Mouse (Mus musculus) forebrain, embryonic 16.5 days (tissue): ENCODE data around the gene Tmem120b. TPM values are rescaled to one million over a fixed set of nuclear protein-coding genes. Genes with fewer than 3 reads are reported as not detected.
A peak's percentile ranks its signal among the peaks of the same experiment; 100 is the strongest.

Experiments
- ATAC-seq: fragments of 200-750 bp; cut with Nextera tagmentation; 2 replicates; pipeline ENCODE4 v1.8.0; 2017; ENCODE audit warnings: mild to moderate bottlenecking, moderate library complexity
- H3K27ac ChIP-seq: fragments of 300-500 bp; sonication (generic); 2 replicates; pipeline ENCODE4 v1.5.1; 2014; ENCODE audit warnings: low read length, control low read depth
- H3K27me3 ChIP-seq: fragments of 300-500 bp; sonication (generic); replicated peaks from 2 replicates; pipeline ENCODE4 v1.6.1; 2014; ENCODE audit warnings: low read length; ENCODE audit not compliant: control insufficient read depth, insufficient read depth
- H3K36me3 ChIP-seq: fragments of 300-500 bp; sonication (generic); 2 replicates; pipeline ENCODE4 v1.6.1; 2014; ENCODE audit not compliant: control insufficient read depth, insufficient read depth
- H3K4me1 ChIP-seq: fragments of 300-500 bp; sonication (generic); replicated peaks from 2 replicates; pipeline ENCODE4 v1.6.1; 2014; ENCODE audit warnings: low read length; ENCODE audit not compliant: control insufficient read depth, insufficient read depth
- H3K4me2 ChIP-seq: fragments of 300-500 bp; sonication (generic); 2 replicates; pipeline ENCODE4 v1.6.1; 2014; ENCODE audit warnings: mild to moderate bottlenecking, low read length, control low read depth
- H3K4me3 ChIP-seq: fragments of 300-500 bp; sonication (generic); replicated peaks from 2 replicates; pipeline ENCODE4 v1.5.1; 2014; ENCODE audit warnings: mild to moderate bottlenecking, low read length, control low read depth
- H3K9ac ChIP-seq: fragments of 300-500 bp; sonication (generic); replicated peaks from 2 replicates; pipeline ENCODE4 v1.6.1; 2014; ENCODE audit warnings: low read depth, low read length, control low read depth
- H3K9me3 ChIP-seq: fragments of 300-500 bp; sonication (generic); 2 replicates; pipeline ENCODE4 v1.6.1; 2016; ENCODE audit warnings: low read length; ENCODE audit not compliant: control insufficient read depth
- WGBS: fragments of 180-500 bp; shearing (Covaris S2); extraction: QIAGEN DNeasy Blood & Tissue Kit; methylation state at CpG from one replicate; pipeline ENCODE4 v1.1.7; 2014; 5-methylcytosine and 5-hydroxymethylcytosine counted together
- polyA plus RNA-seq: library from polyadenylated mRNA; unstranded; fragments of >200 nt; fragmentation: Nextera tagmentation; extraction: Ambion mirVana; gene quantifications from 2 replicates; pipeline ENCODE4 v1.2.1, GENCODE M21; 2015

Gene Tmem120b
- polyA plus RNA-seq, 1 experiment from 2014 or later, result 19.3 TPM

GRCm38 (mm10) chr5:123139722-123140627 lies 71.8 kb downstream of the Tmem120b start:
- Histone ChIP-seq H3K4me3 (peak overlapping the region; percentile 63), H3K4me2 (peak overlapping the region; percentile 99), H3K36me3 (no peaks in the 10 kb centered on the region), H3K27ac (peak overlapping the region; percentile 100), H3K27me3 (no peaks in the 10 kb centered on the region), H3K4me1 (peaks cover 44% of the 10 kb centered on the region), H3K9me3 (no peaks in the 10 kb centered on the region), H3K9ac (peak overlapping the region; percentile 98)
- WGBS, result under 1% methylated on average over 28 of the region's 28 CpGs
- no peak for ATAC-seq

GRCm38 (mm10) chr5:123140694-123141554 lies 72.7 kb downstream of the Tmem120b start:
- ATAC-seq, result peak; percentile 75
- 0% methylated on average over 31 of the region's 31 CpGs for WGBS
- peak overlapping the region; percentile 84 for H3K4me3 ChIP-seq

GRCm38 (mm10) chr5:123141555-123142160 lies 73.4 kb downstream of the Tmem120b start:
- Histone ChIP-seq H3K4me2 (peak overlapping the region; percentile 77), H3K4me1 (peaks cover 40% of the 10 kb centered on the region), H3K4me3 (peak overlapping the region; percentile 84), H3K9ac (peak overlapping the region; percentile 99), H3K9me3 (no peaks in the 10 kb centered on the region), H3K27me3 (no peaks in the 10 kb centered on the region), H3K36me3 (no peaks in the 10 kb centered on the region; the same call in 1 of the 2 replicates), H3K27ac (peak overlapping the region; percentile 97)
- no peak; the same call in 1 of the 2 replicates for ATAC-seq
- WGBS, result under 1% methylated on average over 37 of the region's 38 CpGs

More at GRCm38 (mm10) chr5:123140694-123141554, 72.7 kb downstream of the Tmem120b start:
- Histone ChIP-seq H3K36me3 (no peaks in the 10 kb centered on the region), H3K27me3 (no peaks in the 10 kb centered on the region), H3K4me2 (peak overlapping the region; percentile 77), H3K9me3 (no peaks in the 10 kb centered on the region), H3K9ac (peak overlapping the region; percentile 99), H3K4me1 (peaks cover 44% of the 10 kb centered on the region), H3K27ac (peak overlapping the region; percentile 97)

GRCm38 (mm10) chr5:123142161-123143157 lies 74.2 kb downstream of the Tmem120b start, which contains the start of gene Setd1b:
Setd1b (plus strand) TSS chr5:123142193.
- Histone ChIP-seq H3K9ac (peak within 1 kb of the TSS; percentile 99), H3K27me3 (no peaks in the 10 kb centered on the region), H3K27ac (peak within 1 kb of the TSS; percentile 97), H3K9me3 (no peaks in the 10 kb centered on the region), H3K4me2 (peak within 1 kb of the TSS; percentile 77), H3K36me3 (peaks cover 5% of the 10 kb centered on the region), H3K4me1 (peaks cover 32% of the 10 kb centered on the region), H3K4me3 (peak within 1 kb of the TSS; percentile 84)
- WGBS, result under 1% methylated on average over 65 of the region's 103 CpGs
- ATAC-seq, result peak; percentile 15; the same call in 1 of the 2 replicates

- no peak for ATAC-seq
- peak overlapping the region; percentile 99 for H3K9ac ChIP-seq
- peaks cover 5% of the 10 kb centered on the region for H3K36me3 ChIP-seq
- H3K4me2 ChIP-seq, result peak overlapping the region; percentile 77
- peak overlapping the region; percentile 84 for H3K4me3 ChIP-seq
- H3K27me3 ChIP-seq, result no peaks in the 10 kb centered on the region
- H3K27ac ChIP-seq, result peak overlapping the region; percentile 97
- no peaks in the 10 kb centered on the region for H3K9me3 ChIP-seq
- 0% methylated on average over 24 of the region's 24 CpGs for WGBS
- H3K4me1 ChIP-seq, result peaks cover 33% of the 10 kb centered on the region
These were observed 75.2 kb downstream of the Tmem120b start for GRCm38 (mm10) chr5:123143251-123143970.

- Histone ChIP-seq H3K4me2 (peak overlapping the region; percentile 77), H3K36me3 (peaks cover 5% of the 10 kb centered on the region), H3K9ac (peak overlapping the region; percentile 99), H3K4me3 (peak overlapping the region; percentile 84), H3K9me3 (no peaks in the 10 kb centered on the region), H3K4me1 (peaks cover 41% of the 10 kb centered on the region), H3K27ac (no peak overlapping the region), H3K27me3 (no peaks in the 10 kb centered on the region)
- ATAC-seq, result no peak
- 2% methylated on average over 17 of the region's 17 CpGs for WGBS
These were observed 75.9 kb downstream of the Tmem120b start for GRCm38 (mm10) chr5:123143971-123144745.

- H3K4me3 ChIP-seq, result peak overlapping the region; percentile 84
- no peaks in the 10 kb centered on the region for H3K27me3 ChIP-seq
- peaks cover 5% of the 10 kb centered on the region for H3K36me3 ChIP-seq
- H3K27ac ChIP-seq, result no peak overlapping the region
- H3K4me2 ChIP-seq, result peak overlapping the region; percentile 77
- H3K9ac ChIP-seq, result peak overlapping the region; percentile 39
- no peaks in the 10 kb centered on the region for H3K9me3 ChIP-seq
- H3K4me1 ChIP-seq, result peaks cover 49% of the 10 kb centered on the region
- WGBS, result 36% methylated on average over 20 of the region's 20 CpGs
- ATAC-seq, result no peak
These were observed 76.8 kb downstream of the Tmem120b start for GRCm38 (mm10) chr5:123144746-123145590.
